Mouse (Mus musculus): ENCODE measurements at regions not wholly inside any gene's neighbourhood (a gene's known extent, or its start where the extent isn't known, plus 50 kb on each side); places are given as distances from the start of the nearest gene placed in this dataset.

DNA sequence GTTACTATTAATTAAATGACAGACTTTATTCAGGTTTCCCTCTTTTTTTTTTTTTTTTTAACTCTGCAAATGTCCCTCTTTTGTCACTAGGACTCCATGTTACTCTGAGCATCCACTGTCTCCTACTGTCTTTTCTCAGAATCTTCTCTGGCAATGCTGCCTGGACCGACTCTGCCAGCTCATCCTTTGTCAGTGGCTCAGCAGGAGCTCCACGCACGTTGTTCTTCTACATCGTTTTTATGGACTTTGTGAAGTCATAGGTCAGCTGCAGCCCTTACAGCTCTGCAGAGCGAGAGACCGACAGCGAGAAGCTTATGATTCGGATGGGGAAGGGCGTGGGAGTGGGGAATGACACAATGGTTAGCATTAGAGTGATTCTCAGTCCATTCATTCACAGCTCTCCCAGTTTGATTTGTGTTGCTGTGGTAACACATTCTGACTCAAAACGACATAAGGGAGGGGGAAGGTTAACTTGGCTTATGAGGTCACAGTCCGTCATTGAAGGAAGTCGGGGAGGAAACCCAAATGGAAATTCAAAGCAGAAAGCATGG, 300.1 kb upstream of the Kazn start:
- no peak for DNase-seq

- no peak for DNase-seq
These were observed 287.9 kb upstream of the Kazn start for GRCm38 (mm10) chr4:142527080-142527479.

DNA sequence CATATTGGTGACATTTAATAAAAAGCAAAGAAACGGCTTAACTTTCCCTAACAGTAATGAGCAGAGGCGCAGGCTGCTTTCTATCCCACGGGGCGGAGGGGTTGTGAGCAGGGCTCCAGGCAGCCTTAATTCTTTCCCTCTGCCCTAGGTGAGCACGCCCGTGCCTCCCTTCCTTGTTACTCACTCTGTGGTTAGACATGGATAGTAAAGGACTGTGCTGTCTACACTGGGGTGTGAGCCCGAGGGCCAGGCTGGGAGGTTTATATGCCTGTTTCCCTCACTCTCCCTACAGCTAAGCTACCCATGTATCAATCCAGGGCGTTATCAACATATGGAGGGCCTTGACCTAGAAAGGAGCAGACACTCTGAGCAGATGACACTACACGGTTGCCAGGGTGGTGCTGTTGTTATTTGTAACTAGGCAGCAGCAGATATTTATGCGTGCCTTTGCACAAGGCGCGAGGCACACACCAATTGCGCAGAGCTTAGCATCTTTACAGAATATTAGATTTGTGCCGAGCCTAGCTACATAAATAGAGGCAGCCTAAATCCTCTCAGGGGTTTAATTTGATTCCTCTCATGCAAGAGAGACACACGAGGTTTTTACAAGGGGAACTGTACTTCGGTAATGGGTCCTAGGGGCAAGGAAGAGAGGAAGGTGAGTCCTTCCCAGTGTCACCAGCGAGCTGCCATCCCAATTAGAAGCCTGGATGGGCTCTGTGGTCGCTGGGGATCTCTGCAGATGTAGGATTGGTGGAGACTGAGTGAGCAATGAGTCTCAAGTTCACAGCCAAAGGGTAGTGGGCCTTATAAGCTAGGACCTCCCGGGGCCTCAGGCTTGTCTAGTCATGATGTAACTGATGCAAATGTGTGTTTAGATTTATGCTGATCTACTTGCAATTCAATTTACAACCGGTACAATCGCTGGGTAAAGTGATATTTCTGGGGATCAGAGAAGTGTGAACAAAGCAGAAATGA, 278.6 kb upstream of the Kazn start:
- no peak for DNase-seq

- DNase-seq: no peak
These were observed 275.6 kb upstream of the Kazn start for GRCm38 (mm10) chr4:142514751-142515150.

- no peak for DNase-seq
These were observed 270.2 kb upstream of the Kazn start for GRCm38 (mm10) chr4:142509386-142509785.

DNA sequence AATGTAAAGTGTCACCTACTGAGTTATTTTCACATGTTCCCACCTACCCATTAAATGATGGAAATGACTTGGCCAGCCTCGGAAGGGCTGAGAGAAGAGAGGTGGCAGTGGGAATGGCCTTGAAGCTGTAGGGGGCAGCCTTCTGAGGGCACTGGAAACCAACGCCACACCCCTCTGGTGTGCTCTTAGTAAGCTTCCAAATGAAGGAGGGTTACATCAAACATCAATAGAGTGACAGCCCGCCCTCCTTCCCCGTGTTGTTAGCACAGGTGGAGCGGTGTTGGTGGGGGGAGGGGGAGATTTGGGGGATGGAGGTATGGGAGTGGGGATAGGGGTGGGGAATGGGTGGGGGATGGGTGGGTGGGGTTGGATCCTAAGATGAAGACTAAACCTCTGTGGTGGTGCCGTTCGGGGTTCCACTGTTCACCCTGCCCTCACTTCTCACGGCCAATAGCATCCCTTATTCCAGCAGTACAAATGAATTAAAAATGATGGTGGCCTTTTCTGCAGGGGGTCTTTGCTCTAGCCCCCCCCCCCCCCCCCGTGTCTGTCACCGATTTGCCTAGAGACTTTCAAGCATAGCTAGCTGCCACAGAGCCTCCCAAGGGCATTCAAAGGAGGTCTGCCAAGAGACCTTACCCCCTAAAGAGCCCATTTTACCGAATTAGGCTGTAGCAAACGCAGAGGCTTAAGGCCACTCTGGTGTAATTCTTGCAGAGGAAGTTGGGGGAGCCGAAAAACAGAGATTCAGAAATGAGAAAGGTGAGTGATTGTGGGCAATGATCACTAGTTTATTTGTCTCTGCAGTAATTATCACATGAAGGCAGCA, 267.4 kb upstream of the Kazn start:
- no peak for DNase-seq

GRCm38 (mm10) chr4:142503761-142504160, 264.6 kb upstream of the Kazn start:
- no peak for DNase-seq

GRCm38 (mm10) chr4:142501177-142501576, 262.0 kb upstream of the Kazn start:
- DNase-seq: no peak

DNA sequence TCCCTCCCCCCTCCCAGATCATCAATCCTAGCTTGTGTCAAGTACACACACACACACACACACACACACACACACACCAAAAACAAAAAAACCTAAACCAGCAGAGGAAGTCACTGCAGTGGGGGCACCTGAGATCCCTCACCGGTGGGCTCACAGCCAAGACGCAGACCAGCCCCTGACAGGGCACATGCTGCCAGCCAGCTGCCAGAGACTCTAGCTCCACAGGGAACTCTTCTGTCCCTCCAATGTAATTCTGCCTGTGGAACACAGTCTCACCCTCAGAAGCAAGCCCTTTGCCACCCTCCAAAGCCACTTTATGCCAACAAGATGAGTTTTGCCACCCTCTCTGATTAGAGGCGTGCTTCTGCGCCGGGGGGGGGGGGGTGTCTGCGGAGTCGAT, 261.3 kb upstream of the Kazn start:
- DNase-seq: no peak

DNA sequence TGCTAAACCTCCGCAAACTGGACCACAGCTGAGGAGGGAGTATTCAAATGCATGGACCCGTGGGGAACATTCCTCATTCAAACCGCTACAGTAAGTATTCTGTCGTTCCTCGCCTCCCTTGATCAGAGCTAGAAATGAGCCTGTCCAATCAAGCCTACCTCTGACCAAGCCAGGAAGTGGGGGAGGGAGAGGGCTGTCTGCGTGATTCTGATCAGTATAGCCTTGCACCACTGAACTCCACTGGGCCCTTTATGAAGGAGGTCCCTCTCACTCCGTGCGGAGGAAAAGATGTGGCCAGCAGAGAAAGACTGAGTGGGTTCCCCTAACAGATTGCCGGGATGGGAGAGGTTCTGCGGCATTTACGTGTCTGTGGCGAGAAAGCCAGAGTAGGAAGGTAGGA, 257.4 kb upstream of the Kazn start:
- DNase-seq: no peak

- peak; percentile 98 for DNase-seq
These were observed 253.8 kb upstream of the Kazn start for GRCm38 (mm10) chr4:142492926-142493492.

DNA sequence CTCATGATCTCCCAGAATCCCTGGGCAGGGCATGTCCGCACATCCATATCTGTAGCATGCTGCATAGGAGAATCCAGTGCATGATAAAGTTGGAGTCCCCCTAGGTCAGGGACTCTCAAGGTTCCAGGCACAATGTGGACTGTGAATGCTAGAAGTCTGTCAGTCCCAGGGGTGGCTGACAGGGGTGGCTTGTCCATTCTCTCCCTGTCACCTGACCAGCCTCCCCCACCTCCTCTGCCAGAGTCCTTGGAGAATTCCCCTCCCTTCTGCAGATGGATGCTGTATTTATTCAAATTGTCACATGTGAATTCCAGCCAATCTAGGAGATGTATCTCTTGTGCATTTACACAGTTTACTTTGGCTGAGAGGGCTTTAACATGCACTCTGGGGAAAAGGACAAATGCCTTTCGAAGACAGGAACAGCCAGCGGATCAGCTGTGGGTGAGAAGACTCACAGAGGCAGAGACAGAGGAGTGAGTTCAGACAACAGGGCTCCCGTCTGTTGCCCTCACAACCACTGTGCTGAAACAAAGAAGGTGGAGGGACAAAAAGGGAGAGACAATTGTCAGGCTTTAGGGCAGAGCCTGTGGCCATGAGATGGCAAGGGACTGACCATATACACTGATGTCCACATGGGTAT, 246.7 kb upstream of the Kazn start:
- DNase-seq: peak; percentile 85

- DNase-seq: no peak
These were observed 236.4 kb upstream of the Kazn start for GRCm38 (mm10) chr4:142475632-142476031.

DNA sequence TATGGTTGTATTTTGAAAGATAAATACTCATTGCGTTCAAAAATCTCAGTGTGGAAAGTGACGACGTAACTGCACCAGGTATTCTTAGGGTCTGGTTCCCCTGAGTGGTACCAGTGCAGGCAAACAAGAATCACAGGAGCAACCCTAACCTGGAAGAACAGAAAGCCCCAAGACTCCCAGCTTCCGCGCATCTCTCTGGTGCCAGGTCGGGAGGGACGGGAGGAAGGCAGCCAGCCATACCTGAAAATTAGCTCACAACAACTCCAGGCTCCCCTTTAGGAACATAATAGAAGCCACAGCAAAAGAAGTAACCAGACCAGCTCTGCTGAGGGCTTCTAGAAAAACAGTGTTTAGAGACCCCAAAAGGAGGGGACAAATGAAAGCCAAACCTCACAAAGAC, 235.4 kb upstream of the Kazn start:
- no peak for DNase-seq

- peak; percentile 84 for DNase-seq
These were observed 234.8 kb upstream of the Kazn start for GRCm38 (mm10) chr4:142474018-142474417.

DNA sequence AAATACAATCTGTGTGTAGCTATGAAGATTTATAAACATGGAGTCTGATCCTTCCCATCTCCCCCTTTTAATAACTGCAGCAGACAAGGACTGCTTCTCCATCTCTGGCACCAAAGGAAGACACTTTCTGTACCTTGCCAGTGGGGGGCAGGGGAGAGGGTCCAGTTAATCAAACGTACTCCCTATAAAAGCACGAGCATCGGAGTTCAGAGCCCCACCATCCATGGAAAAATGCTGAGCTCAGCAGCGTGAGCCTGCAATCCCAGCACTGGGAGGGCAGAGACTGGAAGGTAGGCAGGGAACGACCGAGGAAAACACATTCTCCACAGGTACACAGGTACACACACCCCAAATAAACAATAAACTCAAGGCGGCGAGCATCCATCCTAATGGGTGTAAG, 234.1 kb upstream of the Kazn start:
- DNase-seq: no peak

- DNase-seq: no peak
These were observed 233.1 kb upstream of the Kazn start for GRCm38 (mm10) chr4:142472332-142472731.

GRCm38 (mm10) chr4:142470784-142471183, 231.6 kb upstream of the Kazn start:
- DNase-seq: no peak

DNA sequence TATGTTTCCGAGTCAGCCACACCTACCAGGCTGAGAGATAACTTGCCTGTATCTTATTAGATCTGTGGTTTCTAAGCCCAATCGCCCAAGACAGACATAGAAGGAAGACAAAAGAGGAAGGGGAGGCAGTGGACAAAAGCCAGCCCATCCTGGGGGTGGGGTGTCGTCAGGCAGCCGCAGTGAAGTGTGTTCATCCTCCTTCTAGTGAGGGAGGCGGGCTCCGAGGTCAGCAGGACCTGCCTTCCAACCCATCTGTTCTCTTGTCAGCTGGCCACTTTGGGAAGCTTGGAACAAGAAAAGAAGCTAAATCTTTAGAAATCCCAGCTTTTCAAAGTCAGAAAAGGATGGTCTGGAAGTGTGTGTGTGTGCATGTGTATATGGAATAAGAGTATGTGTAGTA, 228.7 kb upstream of the Kazn start:
- DNase-seq: no peak

- no peak for DNase-seq
These were observed 226.0 kb upstream of the Kazn start for GRCm38 (mm10) chr4:142465226-142465625.

DNA sequence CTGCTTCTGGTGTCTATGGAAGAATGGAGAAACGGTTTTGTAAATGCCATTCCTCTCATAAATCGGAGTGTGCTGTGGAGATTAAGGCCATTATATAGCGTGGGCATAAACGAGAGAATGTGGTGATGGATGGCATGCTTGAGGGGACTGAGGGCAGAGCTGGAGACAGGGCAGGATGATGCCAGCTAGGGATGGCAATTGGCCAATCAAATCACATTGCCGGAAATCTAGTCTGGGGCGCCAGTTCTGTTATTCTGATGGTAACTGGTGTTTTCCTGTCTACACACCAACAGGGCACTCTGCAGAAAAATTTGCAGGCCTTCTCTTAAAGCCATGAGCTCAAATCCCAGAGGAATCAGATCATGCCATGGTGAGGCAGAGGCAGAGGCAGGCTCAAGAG, 224.9 kb upstream of the Kazn start:
- DNase-seq: no peak

DNA sequence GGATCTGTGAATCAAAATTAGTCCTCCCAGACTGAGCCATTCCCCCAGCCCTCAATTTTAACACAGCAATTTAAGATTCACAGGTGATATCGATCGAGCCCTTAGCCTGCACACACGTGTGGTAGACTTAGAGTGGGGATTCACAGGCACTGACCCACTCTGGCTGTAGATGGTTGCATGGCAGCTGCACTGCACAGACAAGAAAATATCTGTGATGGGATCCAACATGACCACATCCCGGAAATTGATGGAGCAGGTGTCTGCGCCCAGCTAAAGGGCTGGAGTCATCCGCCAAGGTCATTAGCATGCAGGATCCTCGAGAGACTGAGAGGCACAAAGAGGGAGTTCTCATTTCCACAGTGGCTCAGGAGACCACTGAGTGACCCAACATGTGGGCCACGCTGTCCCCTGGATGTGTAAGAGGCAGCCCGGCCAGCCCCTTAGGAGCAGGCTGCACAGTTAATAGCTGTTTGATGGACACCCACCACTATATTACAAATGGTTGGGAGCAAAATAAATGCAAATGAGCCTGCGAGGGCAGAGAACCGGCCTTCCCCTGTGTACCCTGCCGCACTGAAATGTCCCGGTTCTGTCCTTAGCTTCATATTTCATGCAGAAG, 221.4 kb upstream of the Kazn start:
- no peak for DNase-seq

All from heart, adult 11 months (tissue).